Mouse (Mus musculus) layer of hippocampus, adult 18-20 months (tissue): ENCODE data around the gene Urm1. TPM values are rescaled to one million over a fixed set of nuclear protein-coding genes. Genes with fewer than 3 reads are reported as not detected.
"Not testable (repeated sequence)": the region's sequence is repeated elsewhere in the genome, so short reads cannot be mapped to it uniquely, and the experiment has no call there.

Experiments used
- DNase-seq, 2 experiments: peaks; one replicate each; pipeline ENCODE4 v3.0.0; 2022; ENCODE audit warnings: low spot score in 2 of 2
- long read RNA-seq: library from polyadenylated mRNA; stranded (forward); transcript quantifications from one replicate; pipeline ENCODE4 v2.0.0, GENCODE M21; 2021
- total RNA-seq, 2 experiments: library from RNA; stranded (reverse); gene quantifications; 2 replicates each; pipeline ENCODE4 v1.2.3; 2021

Gene Urm1
- total RNA-seq, result 10 to 100 TPM; 44.5 to 50.7 TPM
- long read RNA-seq, partial matches to known transcripts, result 0 of 10 reads
- long read RNA-seq, other reads (novel, unspliced or antisense), result 6 of 10 reads

DNA sequence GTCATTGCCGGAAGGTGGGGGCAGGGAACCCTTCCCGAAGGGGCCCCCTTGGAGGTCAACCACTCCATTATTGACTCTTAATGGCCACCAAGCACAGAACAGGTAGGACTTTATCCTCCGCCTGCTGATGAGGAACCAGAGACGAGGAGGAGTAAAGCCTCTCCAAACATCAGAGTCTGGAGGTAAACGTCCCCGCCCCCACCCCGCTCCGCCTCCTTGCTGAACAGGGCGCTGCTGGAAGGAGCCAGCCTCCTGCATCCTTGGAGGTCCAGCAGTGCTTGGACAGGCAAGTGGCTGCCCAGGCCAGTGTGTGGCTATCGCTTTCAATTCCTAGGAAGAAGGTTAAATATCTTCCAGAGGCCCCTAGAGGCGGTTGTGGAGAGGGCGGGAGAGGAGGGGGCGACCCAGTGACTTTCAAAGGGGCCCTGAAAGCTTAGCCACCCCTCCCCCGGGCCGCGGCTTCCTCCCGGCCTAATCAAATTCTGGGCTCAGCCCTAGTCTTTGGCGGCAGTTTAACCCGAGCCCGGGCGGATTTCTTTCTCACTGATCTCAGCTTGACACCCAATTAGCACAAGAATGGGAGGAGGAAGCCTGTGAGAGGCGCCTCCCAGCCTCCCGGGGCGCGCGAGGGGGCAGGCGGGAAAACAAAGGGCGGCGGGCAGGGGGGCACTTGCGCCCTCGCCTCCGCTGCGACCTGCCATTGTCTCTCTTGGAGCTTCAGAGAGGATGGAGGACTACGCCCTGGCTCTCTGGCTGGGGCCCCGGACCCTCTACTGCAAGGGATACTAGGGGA is at the start of gene Urm1:
Urm1 (plus strand) TSS at position 51 of the 793 bp plus-strand sequence.
- DNase-seq, result peak; percentile 40 to 66

DNA sequence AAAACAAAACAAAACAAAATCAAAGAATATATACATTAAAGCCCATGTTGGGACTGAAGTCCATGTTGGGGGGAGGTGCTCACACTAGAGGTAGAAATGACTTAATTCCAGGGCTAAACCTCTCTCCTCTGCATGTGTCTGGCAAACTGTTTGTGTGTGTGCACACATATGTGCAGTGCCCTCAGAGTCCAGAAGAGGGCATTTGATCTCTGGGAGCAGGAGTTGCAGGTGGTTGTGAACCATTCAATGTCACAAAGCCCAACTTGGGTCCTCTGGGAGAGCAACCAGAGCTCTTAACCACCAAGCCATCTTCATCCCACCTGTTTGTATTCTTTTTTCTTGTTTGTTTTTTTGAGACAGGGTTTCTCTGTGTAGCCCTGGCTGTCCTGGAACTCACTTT is 49.7 kb upstream of the Urm1 start:
- no peak for DNase-seq

DNA sequence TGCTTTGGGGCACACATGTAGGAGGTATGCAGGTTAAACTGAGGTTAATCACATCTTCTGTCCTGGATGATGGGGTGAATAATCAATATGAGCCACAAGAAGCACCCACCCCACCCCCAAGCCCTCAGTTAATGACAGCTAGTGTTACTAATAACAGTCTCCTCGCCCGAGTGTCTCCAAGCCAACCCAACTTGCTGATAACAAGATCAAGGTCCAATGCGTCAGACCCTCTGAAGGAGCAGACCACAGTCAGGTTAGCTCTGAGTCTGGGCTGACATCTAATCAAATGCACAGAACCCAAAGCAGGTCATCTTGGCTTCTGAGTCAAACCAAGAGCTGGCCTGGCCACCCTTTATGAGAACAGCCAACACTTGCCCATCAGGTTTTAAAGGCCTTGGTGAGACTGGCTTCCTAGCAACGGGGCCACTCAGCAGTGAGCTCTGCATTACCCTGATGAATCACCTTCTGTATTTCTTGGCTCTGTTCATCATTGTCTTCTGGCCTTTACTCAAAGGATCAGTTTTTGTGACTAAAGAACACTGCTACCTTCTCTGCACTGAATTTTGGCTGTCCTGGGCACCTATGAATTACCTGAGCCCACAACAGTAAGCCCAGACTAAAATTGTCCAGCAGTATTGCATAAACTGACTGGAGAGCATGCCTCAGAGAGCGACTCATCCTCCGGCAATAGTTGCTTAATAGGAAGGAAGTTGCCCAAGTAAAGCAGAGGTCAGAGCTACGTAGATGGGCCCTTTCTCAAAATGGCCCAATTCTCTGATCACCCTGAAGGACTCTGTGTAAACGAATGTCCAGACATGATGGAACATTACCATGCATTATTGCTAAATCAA is 48.0 kb upstream of the Urm1 start:
- DNase-seq, result no peak

DNA sequence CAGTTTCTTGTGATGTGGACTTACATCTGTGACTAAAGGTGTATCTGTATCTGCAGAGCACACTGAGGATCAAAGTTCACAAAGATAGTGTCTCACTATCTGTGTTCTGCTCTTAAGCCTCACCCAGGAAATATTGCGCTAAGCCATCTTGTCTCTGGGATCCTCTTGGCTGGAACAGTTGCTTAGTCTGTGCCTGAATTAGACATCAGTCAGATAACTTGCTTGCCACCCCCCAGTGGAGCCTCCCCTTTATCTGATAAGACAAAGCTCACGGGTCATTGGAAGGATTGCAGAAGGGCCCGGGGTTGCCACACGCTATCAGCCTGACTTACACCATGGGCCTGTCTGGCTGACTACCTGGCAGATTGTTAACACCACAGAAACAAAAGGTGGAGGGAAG is 46.6 kb upstream of the Urm1 start:
- no peak for DNase-seq

DNA sequence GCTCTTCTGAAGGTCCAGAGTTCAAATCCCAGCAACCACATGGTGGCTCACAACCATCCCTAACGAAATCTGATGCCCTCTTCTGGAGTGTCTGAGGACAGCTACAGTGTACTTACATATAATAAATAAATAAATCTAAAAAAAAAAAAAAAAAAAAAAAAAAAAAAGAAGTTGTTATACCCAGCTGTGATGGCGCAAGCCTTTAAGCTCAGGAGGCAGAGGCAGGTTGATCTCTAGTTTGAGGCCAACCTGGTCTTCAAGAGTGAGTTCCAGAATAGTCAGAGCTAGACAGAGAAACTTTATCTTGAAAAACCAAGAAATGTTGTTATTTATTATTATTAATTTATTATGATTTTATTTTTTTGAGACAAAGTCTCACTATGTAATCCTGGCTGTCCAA is 38.6 kb upstream of the Urm1 start:
- DNase-seq, result not testable (repeated sequence)

DNA sequence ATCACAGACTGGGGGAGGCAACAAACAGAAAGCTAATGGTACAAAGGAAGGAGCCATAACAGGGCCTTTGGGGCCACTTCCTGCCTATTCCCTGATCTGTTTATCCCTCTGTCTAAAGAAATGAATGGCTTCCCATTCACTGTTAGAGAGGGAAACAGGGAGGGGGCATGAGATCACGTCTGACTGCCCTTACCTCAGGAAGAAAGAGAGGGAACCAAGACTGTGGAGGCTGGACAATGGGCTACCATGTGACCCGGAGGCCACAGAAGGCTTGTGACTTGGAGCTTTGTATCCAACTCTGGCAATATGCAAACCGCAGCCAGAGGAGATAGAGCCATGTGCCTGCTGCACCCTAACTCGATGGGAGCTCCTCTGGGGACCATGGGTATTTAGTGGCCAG is 35.6 kb upstream of the Urm1 start:
- DNase-seq, result no peak

DNA sequence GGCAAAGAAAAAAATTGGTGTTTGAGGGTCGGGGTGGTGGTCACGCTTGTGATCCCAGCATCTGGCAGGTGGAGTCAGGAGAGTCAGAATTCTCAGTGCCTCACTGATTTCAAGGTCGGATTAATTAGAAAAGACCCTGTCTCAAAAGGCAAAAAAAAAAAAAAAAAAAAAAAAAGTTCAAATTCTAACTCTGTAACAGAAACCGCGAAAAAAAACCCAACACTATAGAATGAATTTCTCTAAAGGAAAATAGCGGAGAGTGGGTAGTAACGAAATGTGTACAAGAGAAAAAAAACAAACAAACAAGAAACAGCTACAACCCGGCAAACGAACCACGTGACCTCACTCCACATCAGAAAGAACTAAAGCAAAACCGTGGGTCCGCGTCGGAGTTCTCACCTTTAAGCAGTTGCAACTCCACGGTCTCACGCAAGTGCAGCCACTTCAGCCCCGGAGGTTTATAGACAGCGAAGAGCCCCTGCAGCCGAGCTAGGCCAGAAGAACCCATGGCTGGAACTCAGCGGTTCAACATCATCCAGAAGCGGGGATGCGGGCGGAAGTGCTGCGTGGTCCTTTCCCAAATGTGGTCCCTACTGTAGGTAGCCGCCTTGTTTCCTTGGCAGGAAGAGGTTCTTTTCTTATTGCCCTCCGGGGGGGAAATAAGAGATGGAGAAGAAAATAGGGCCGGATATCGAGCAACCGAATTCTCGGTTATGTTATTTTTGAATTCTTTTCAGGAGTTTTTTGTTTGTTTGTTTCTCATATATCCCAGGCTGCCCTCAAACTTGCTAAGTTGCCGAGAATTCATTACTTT is 32.6 kb upstream of the Urm1 start, which contains the start of gene Coq4:
Coq4 (plus strand) TSS at position 390 of the 814 bp plus-strand sequence.
- peak; percentile 90 to 96 for DNase-seq

DNA sequence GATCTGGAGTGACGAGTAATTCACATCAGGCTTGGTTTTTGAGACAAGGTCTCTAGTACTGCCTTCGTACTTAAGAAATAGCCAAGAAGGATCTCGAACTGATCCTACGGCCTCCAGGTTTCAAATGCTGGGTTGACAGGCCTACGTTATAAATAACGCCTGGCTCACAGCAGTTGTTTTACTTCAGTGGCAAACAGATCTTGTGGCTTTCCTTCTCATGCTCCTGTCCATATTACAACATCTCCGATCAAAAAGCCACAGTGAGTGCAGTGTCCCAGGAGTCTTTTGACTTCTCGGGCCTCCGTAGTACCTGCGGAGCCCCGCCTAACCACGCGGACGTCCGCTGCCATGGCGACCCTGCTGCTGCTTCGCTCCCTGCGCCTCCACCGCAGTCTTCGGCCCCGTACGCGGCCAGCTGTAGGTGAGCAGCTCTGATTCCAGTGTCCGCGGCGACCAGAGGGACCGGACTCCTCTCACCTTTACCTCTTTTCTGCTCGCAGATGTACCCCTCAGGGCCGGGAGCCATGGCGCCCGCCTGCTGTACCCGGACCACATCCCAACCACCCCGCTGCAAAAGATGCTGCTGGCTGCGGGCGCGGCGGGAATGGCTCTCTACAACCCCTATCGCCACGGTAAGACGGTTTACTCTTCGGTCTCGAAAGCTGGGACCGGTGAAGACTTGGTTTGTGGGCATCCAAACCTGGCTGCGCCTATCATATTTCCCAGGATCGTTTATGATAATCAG is 31.8 kb upstream of the Urm1 start, which contains the start of gene Trub2:
Trub2 (minus strand) TSS at position 566 of the 745 bp plus-strand sequence.
- peak; percentile 86 to 93 for DNase-seq

DNA sequence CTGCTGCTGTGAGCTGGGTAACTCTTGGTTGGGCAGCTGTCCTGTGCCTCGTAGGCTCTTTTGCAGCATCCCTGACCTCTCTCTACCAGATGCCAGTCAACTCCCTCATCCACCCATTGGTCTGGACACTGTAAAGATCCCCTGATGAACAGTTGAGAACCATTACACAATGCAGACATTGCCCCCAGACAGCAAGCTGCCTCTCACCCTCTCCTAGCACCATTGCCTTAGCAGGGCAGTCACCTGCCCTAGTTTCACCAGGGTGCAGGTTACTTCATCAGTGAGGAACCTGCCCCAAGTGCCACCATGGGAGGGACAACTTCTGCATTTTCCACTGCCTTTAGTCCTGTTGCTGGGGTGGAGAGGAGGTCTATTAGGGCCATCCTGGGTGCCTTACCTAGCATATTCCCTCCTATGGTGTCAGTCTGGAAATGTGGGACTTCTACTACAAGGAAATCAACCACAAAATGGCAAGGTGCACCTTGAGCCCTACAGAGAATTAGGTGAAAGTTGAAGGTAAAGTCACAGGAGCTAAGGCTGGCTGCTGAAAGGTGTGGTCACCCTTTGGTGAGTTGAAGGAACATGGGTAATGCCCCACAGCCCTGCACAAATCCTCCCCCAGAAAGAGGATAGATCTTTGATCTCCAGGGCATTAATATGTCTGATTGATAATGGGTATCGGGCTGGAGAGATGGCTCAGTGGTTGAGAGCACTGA is 26.9 kb upstream of the Urm1 start:
- no peak for DNase-seq

DNA sequence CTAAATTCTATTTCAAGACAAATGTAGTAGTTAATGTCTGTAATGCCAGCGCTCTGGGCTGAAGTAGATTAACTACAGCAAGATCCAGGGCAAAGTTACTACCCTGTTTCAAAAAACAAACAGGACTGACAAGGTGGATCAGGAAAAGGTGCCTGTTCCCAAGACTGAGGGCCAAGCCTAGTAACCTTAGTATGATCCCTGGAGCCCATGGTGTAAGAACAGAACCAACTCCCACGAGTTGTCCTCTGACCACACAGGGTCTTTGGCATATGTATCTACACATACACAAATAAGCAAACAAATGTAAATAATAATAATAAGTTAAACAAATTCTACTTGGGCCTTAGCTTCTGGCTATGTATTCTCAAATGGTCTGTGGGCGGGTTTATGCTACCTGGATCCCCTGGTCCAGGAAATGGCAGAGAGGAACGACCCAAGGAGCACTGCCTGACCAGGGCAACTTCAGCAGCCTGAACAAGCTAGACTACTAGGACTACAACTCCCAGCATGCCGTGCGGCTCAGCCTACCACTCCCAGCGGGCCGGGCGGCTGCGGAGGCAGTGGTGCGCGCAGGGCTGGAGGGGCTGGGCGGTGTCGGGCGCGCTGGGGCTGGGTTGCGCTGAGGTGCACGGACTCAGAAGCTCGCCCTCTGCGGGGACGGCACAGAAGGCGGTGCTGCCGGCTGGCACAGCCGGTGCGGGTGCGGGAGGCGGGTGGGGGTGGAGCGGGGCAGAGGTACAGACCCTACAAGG is 17.6 kb upstream of the Urm1 start, which contains the start of gene Slc27a4:
Slc27a4 (plus strand) TSS at position 560 of the 752 bp plus-strand sequence.
- DNase-seq, result peak; percentile 95 to 97

DNA sequence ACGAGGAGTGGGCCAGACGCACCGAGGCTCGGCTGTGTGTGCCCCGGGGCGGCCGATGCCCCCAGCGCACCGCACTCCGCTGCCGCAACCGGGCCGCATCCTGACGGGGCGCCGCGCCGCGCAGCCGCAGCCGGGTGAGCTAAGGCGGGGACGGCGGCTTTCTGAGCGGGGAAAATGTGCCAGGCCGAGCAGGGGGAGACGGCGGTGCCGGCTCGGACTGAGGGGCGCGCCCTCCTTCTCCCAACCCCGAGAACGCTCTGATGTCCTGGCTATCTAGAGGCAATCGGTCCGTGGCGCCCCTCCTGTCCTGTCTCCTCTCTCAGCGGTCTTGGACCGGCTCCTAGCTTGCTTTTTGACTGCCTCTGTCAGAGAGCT is 17.1 kb upstream of the Urm1 start:
- DNase-seq, result no peak

DNA sequence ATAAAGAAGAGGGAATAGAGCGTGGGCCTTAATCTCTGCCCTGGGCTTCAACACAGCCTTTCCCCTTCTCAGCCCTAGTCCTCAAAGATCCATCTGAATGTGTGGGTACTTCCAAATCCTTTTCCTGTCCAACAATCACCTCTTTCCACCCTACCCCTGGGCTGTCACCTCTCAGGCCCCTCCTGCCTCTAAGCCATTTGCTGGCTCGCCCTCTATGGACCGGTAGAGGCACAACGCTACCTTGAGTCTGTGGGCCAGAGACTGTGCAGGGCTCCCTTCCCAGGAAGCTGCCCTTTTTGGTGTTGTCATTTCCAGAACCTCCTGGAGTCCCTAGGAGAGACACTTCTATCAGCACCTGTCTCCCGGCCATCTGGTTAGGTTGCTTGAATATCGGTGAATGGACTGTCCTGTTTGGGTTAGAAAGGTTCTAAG is 16.5 kb upstream of the Urm1 start:
- no peak for DNase-seq

DNA sequence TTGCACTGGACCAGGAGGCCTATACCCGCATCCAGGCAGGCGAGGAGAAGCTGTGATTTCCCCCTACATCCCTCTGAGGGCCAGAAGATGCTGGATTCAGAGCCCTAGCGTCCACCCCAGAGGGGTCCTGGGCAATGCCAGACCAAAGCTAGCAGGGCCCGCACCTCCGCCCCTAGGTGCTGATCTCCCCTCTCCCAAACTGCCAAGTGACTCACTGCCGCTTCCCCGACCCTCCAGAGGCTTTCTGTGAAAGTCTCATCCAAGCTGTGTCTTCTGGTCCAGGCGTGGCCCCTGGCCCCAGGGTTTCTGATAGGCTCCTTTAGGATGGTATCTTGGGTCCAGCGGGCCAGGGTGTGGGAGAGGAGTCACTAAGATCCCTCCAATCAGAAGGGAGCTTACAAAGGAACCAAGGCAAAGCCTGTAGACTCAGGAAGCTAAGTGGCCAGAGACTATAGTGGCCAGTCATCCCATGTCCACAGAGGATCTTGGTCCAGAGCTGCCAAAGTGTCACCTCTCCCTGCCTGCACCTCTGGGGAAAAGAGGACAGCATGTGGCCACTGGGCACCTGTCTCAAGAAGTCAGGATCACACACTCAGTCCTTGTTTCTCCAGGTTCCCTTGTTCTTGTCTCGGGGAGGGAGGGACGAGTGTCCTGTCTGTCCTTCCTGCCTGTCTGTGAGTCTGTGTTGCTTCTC is 4.0 kb upstream of the Urm1 start:
- no peak for DNase-seq

DNA sequence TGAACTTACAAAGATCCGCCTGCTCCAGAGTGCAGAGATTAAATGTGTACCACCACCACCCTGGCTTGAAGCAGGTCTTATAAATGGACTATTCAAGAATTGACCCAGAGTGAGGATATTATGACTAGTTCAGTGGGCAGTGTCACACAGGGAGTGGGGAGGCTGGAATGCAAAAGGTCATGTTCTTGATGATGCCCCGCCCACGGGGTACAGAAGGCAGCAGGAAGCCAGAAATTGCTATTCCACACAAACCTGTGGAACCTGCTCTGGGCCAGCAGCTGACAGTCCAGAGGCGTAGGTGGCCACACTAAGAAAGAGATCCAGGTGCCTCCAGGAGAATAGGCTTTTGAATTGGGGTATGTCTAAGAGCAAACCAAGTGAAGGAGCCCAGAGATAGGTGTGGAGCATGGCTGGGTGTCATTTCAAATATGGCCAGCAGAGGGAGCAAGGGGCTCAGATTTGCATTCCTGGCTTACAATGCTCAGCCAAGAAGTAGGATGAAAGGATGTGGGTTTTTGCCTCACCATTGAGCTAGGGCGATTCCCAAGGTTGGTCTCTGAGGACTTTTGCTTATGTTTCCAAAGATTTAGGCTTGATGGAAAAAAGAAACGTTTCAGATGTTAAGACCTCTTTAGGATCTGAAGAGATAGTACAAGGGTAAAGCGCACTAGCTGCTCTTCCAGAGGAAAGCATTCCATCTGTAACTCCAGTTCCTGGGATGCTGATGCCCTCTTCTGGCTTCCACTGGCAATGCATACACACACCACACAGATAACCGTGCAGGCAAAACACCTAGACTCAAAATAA is 2.2 kb upstream of the Urm1 start:
- peak; percentile 78 to 95 for DNase-seq

DNA sequence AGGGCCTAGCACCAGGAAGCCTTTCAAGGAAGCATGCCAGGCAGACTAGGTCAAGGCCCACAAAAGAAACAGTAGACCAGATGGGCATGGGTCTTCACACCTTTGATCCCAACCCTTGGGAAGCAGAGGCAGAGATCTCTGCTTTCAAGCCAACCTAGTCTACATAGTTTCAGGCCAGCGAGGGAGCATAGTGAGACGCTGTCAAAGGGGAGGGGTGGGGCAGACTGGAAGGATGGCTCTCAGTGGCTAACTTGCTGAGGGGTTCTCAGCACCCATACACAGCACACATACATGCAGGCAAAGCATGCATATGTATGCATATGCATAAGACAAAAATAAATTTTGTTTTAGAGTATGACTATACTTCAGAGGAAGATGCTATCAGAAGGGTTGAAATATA is 512 bp upstream of the Urm1 start:
- no peak for DNase-seq

DNA sequence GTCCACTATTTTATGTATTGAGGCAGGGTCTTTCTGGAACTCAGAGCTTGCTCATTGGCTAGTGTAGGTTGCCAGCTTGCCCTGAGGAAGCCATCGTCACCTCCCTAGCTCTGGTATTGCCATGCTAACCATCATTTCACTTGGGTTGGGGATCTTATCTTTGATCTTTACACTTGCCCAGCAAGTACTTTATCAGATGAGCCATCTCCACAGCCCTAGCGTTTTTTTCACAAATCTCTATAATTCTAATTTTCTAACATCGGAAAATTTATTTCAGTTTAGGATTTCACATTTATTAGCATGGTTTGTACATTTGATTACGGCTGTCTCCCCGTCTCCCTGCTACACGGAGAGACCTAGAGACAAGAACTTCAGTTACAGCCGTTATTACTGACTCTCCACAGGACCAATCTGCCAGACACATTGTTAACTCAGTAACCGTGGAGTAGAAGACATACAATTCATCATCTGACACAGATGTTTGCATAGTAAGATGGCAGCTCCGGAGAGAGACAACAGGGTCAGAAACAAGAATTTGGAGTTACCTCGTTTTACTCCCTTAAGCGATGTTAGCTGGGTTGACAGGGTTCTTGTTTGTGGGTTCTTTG is 6.5 kb downstream of the Urm1 start:
- DNase-seq, result no peak
